Mouse (Mus musculus): ENCODE data around the gene Acod1. TPM values are rescaled to one million over a fixed set of nuclear protein-coding genes. Genes with fewer than 3 reads are reported as not detected.

The Acod1 gene
- total RNA-seq, 2 experiments from 2014 or later, result not detected

DNA sequence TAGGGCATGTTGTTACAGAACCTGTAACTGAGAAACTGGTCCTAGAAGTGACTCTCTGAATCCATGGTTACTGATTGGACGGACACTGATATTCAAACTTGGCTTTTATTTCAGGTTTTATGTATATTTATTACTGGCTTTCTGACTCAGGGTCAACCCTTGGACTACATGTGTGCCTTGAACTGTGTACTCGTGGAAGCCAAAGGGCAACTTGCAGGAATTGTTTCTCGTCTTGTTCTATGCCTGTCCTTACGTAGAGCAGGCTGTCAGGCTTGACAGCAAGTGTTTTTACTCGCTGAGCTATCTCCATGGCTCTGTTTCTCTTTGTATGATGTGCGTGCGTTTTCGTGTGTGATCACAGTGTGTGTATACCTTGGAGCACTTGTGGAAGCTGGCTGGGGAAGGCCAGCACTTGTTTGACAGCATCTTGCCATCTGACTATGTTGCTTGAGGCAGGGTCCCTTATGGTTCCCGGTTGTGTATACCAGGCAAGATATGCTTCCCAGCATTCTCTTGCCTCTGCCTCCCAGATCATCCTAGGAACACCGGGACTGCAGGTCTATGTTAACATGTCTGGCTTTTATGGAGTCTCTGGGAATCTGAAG lies 56.1 kb downstream of the Acod1 start:
- no peak for DNase-seq

Other genes with a start within 250 kb of the Acod1 start
- gene Kctd12, start 64.3 kb upstream of the Acod1 start, total RNA-seq (2021), result 10 to 100 TPM; 55.1 to 55.2 TPM
- 10 to 100 TPM; 20.6 to 20.8 TPM for gene Cln5, start 23.2 kb downstream of the Acod1 start, total RNA-seq (2021)
- gene Fbxl3, start 52.6 kb downstream of the Acod1 start, total RNA-seq (2021), result 10 to 100 TPM; 66.4 to 75.9 TPM

Measured in adrenal gland, postnatal 10 days (tissue).